Mouse (Mus musculus): Measurements from ENCODE around the gene Sost. TPM values are rescaled to one million over a fixed set of nuclear protein-coding genes. Genes with fewer than 3 reads are reported as not detected.
"Not testable (repeated sequence)": the region's sequence is repeated elsewhere in the genome, so short reads cannot be mapped to it uniquely, and the experiment has no call there.

Sost gene
- 1 to 10 TPM; 1.5 to 1.6 TPM for total RNA-seq (2021)

GRCm38 (mm10) chr11:101966965-101967614 is at the start of gene Sost:
Sost (minus strand) TSS chr11:101967015.
- intact Hi-C loops (cut with DNase I) = loop anchor here (5.0 kb wide), 1 partner anchor 155 kb away; no protein-coding TSS in a partner anchor
- no peak for DNase-seq (ENCODE audit: low spot score)

- no peak for DNase-seq (ENCODE audit: low spot score)
- intact Hi-C loops (cut with DNase I) = no loop called here
Measured at GRCm38 (mm10) chr11:102016136-102016535, 49.3 kb upstream of the Sost start.

- no peak for DNase-seq (ENCODE audit: low spot score)
- intact Hi-C loops (cut with DNase I) = no loop called here
Measured at GRCm38 (mm10) chr11:102015472-102015871, 48.7 kb upstream of the Sost start.

GRCm38 (mm10) chr11:102013201-102013600 is 46.4 kb upstream of the Sost start:
- DNase-seq (ENCODE audit: low spot score) = no peak
- intact Hi-C loops (cut with DNase I) = no loop called here

- intact Hi-C loops (cut with DNase I) = no loop called here
- no peak for DNase-seq (ENCODE audit: low spot score)
Measured at GRCm38 (mm10) chr11:102011510-102011909, 44.7 kb upstream of the Sost start.

- intact Hi-C loops (cut with DNase I) = no loop called here
Measured at GRCm38 (mm10) chr11:102010140-102010539, 43.3 kb upstream of the Sost start.

GRCm38 (mm10) chr11:102008954-102009637 is 42.3 kb upstream of the Sost start:
- no peak for DNase-seq (ENCODE audit: low spot score)
- intact Hi-C loops (cut with DNase I) = no loop called here

More at GRCm38 (mm10) chr11:102010140-102010539, 43.3 kb upstream of the Sost start:
- no peak for DNase-seq (ENCODE audit: low spot score)

- intact Hi-C loops (cut with DNase I) = no loop called here
- no peak for DNase-seq (ENCODE audit: low spot score)
Measured at GRCm38 (mm10) chr11:102008372-102008771, 41.6 kb upstream of the Sost start.

GRCm38 (mm10) chr11:102006688-102007087 is 39.9 kb upstream of the Sost start:
- no peak for DNase-seq (ENCODE audit: low spot score)
- intact Hi-C loops (cut with DNase I) = no loop called here

GRCm38 (mm10) chr11:102006271-102006670 is 39.5 kb upstream of the Sost start:
- DNase-seq (ENCODE audit: low spot score) = no peak
- intact Hi-C loops (cut with DNase I) = no loop called here

GRCm38 (mm10) chr11:102004251-102004650 is 37.4 kb upstream of the Sost start:
- intact Hi-C loops (cut with DNase I) = no loop called here

GRCm38 (mm10) chr11:101999466-101999865 is 32.7 kb upstream of the Sost start:
- DNase-seq (ENCODE audit: low spot score) = no peak
- intact Hi-C loops (cut with DNase I) = no loop called here

More at GRCm38 (mm10) chr11:102004251-102004650, 37.4 kb upstream of the Sost start:
- DNase-seq (ENCODE audit: low spot score) = no peak

- no peak for DNase-seq (ENCODE audit: low spot score)
- intact Hi-C loops (cut with DNase I) = no loop called here
Measured at GRCm38 (mm10) chr11:101998258-101998657, 31.4 kb upstream of the Sost start.

- no peak for DNase-seq (ENCODE audit: low spot score)
- intact Hi-C loops (cut with DNase I) = no loop called here
Measured at GRCm38 (mm10) chr11:101995938-101996337, 29.1 kb upstream of the Sost start.

- intact Hi-C loops (cut with DNase I) = no loop called here
- DNase-seq (ENCODE audit: low spot score) = no peak
Measured at GRCm38 (mm10) chr11:101994100-101994499, 27.3 kb upstream of the Sost start.

GRCm38 (mm10) chr11:101992411-101992810 is 25.6 kb upstream of the Sost start:
- intact Hi-C loops (cut with DNase I) = no loop called here
- no peak for DNase-seq (ENCODE audit: low spot score)

- intact Hi-C loops (cut with DNase I) = no loop called here
- DNase-seq (ENCODE audit: low spot score) = no peak
Measured at GRCm38 (mm10) chr11:101991813-101992212, 25.0 kb upstream of the Sost start.

- no peak for DNase-seq (ENCODE audit: low spot score)
- intact Hi-C loops (cut with DNase I) = no loop called here
Measured at GRCm38 (mm10) chr11:101990244-101990643, 23.4 kb upstream of the Sost start.

GRCm38 (mm10) chr11:101986913-101987312 is 20.1 kb upstream of the Sost start, which contains the start of gene Dusp3:
Dusp3 (minus strand) TSS chr11:101987013.
- intact Hi-C loops (cut with DNase I) = loop anchor here (1.0 to 5.0 kb wide), 2 partner anchors 53 to 150 kb away; no protein-coding TSS in a partner anchor
- no peak for DNase-seq (ENCODE audit: low spot score)

- DNase-seq (ENCODE audit: low spot score) = peak; percentile 69
- intact Hi-C loops (cut with DNase I) = loop anchor here (1.0 to 5.0 kb wide), 2 partner anchors 54 to 151 kb away; no protein-coding TSS in a partner anchor
Measured at GRCm38 (mm10) chr11:101985990-101986389, 19.2 kb upstream of the Sost start.

- intact Hi-C loops (cut with DNase I) = loop anchor here (5.0 kb wide), 1 partner anchor 152 kb away; no protein-coding TSS in a partner anchor
Measured at GRCm38 (mm10) chr11:101985450-101985849, 18.6 kb upstream of the Sost start.

More at GRCm38 (mm10) chr11:101985450-101985849, 18.6 kb upstream of the Sost start:
- not testable (repeated sequence) for DNase-seq (ENCODE audit: low spot score)

Measured in heart, postnatal 25 days (tissue).